Mouse (Mus musculus): Measurements from ENCODE around the gene Hs2st1.

Gene Hs2st1

GRCm38 (mm10) chr3:144553942-144554341, 16.0 kb downstream of the Hs2st1 start:
- DNase-seq (ENCODE audit: low spot score in 2 of 2), result no peak

GRCm38 (mm10) chr3:144551416-144551815, 18.6 kb downstream of the Hs2st1 start:
- DNase-seq (ENCODE audit: low spot score in 2 of 2), result no peak

GRCm38 (mm10) chr3:144550659-144551058, 19.3 kb downstream of the Hs2st1 start:
- no peak for DNase-seq (ENCODE audit: low spot score in 2 of 2)

- DNase-seq (ENCODE audit: low spot score in 2 of 2), result no peak
These were observed 19.9 kb downstream of the Hs2st1 start for GRCm38 (mm10) chr3:144550036-144550435.

- DNase-seq (ENCODE audit: low spot score in 2 of 2), result no peak
These were observed 21.7 kb downstream of the Hs2st1 start for GRCm38 (mm10) chr3:144548186-144548845.

- DNase-seq (ENCODE audit: low spot score in 2 of 2), result no peak
These were observed 23.5 kb downstream of the Hs2st1 start for GRCm38 (mm10) chr3:144546490-144546889.

GRCm38 (mm10) chr3:144545832-144546231, 24.1 kb downstream of the Hs2st1 start:
- no peak for DNase-seq (ENCODE audit: low spot score in 2 of 2)

GRCm38 (mm10) chr3:144545152-144545551, 24.8 kb downstream of the Hs2st1 start:
- no peak for DNase-seq (ENCODE audit: low spot score in 2 of 2)

GRCm38 (mm10) chr3:144541906-144542438, 28.0 kb downstream of the Hs2st1 start:
- DNase-seq (ENCODE audit: low spot score in 2 of 2), result no peak

GRCm38 (mm10) chr3:144540805-144541204, 29.2 kb downstream of the Hs2st1 start:
- DNase-seq (ENCODE audit: low spot score in 2 of 2), result no peak

GRCm38 (mm10) chr3:144539051-144539450, 30.9 kb downstream of the Hs2st1 start:
- no peak for DNase-seq (ENCODE audit: low spot score in 2 of 2)

- DNase-seq (ENCODE audit: low spot score in 2 of 2), result no peak
These were observed 32.7 kb downstream of the Hs2st1 start for GRCm38 (mm10) chr3:144537078-144537855.

- DNase-seq (ENCODE audit: low spot score in 2 of 2), result no peak
These were observed 34.9 kb downstream of the Hs2st1 start for GRCm38 (mm10) chr3:144535056-144535455.

GRCm38 (mm10) chr3:144531023-144531422, 39.0 kb downstream of the Hs2st1 start:
- no peak for DNase-seq (ENCODE audit: low spot score in 2 of 2)

GRCm38 (mm10) chr3:144527918-144528317, 42.1 kb downstream of the Hs2st1 start:
- no peak for DNase-seq (ENCODE audit: low spot score in 2 of 2)

- DNase-seq (ENCODE audit: low spot score in 2 of 2), result no peak
These were observed 50.3 kb downstream of the Hs2st1 start for GRCm38 (mm10) chr3:144519581-144520272.

- no peak for DNase-seq (ENCODE audit: low spot score in 2 of 2)
These were observed 51.1 kb downstream of the Hs2st1 start for GRCm38 (mm10) chr3:144518917-144519316.

GRCm38 (mm10) chr3:144515286-144515685, 54.7 kb downstream of the Hs2st1 start:
- DNase-seq (ENCODE audit: low spot score in 2 of 2), result no peak

GRCm38 (mm10) chr3:144514122-144514505, 55.9 kb downstream of the Hs2st1 start:
- no peak for DNase-seq (ENCODE audit: low spot score in 2 of 2)

GRCm38 (mm10) chr3:144513169-144514121, 56.5 kb downstream of the Hs2st1 start:
- no peak for DNase-seq (ENCODE audit: low spot score in 2 of 2)

GRCm38 (mm10) chr3:144510724-144511123, 59.3 kb downstream of the Hs2st1 start:
- no peak for DNase-seq (ENCODE audit: low spot score in 2 of 2)

Measured in spleen, postnatal 14 days (tissue).